Mouse (Mus musculus) heart, postnatal 0 days (tissue): ENCODE results near the gene Taldo1.

ENCODE experiments used
- CTCF ChIP-seq: IDR thresholded peaks from 2 replicates; pipeline ENCODE4 v1.5.1; 2016; ENCODE audit warnings: antibody characterized with exemption, control low read depth, low read depth
- EP300 ChIP-seq: IDR thresholded peaks from 2 replicates; pipeline ENCODE4 v1.6.1; 2016; ENCODE audit warnings: antibody characterized with exemption, low read depth

DNA sequence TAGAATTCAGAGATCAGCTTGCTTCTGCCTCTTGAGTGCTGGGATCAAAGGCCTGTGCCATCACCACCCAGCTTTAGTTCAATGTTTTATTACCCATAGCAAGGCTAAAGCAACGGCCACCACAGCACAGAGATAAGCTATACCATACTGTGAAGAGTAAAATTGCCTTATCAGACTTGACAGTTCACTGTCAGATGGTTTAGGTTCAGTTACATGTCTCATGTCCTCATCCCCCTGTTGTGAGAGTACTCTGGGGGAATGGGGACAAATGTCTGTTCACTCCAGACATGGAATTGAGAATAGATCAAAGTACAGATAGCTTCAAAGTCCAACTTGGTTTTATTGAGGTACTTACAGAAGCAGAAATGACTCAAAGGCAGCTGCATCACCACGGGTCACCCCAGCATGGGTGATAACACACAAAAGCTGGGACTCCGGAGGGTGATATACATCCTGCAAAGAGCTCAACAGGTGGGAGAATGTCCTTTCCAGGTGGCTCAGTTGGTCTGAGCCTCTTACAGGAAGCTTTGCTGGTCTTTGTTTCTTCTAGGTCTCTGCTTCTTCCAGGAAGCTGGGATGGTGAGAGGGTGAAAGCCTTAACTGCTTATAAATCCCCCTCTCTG, 3.4 kb upstream of the Taldo1 start:
- TF ChIP-seq EP300 = no peak
- TF ChIP-seq CTCF = no peak
